Comparison of ENCODE assay signal across 9 mouse cellular contexts in the genomic region with DNA sequence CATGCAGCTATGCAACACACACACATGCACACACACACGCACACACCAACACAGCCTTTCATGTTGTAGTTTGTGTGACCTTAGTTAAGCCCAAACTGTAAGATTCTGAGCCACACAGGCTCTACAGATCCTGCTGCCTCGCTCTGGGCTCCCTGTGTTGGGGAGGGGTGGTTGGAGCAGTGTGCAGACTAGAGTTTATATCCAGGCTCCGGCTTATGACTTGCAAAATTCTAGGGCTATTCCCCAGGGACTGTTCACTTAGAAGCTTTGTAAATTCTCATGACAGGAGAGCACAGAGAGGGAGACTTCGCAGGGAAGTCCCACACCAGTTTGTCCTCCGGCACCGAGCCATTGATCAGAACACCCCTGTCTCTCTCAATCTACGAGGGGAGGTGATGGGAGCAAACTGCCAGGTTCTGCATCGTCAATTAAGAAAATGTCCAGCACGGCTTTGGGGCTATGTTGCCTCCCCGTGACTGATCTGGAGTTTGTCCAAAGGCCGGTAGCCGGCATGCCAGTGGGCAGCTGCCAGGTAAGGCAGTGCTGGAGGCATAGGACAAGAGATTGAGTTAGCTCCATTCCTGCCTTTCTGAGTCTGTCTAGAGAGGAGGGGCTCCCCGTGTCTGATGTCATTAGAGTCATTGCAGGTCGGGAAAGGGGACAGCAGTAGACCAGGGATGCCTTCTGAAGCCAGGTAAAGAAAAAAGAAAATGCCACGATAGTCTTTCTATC. TPM values are rescaled to one million over a fixed set of nuclear protein-coding genes. Genes with fewer than 3 reads are reported as not detected.
DNase-seq lines count a peak whose midpoint lies in the region; ATAC-seq and TF ChIP-seq lines count a peak whose summit lies in the region.
"Had no signal": no experiment of that assay in that cellular context is flagged by ENCODE, and none has a peak within 500 bp of the region (broad histone marks: within the 10 kb centered on the region; RNA-seq: fewer than 3 reads in every experiment).

No protein-coding gene starts in this region.

- no peak for DNase-seq in hindbrain, embryonic 14.5 days (ENCODE audit: low spot score)
- DNase-seq in stomach, postnatal 0 days (ENCODE audit: low spot score), result no peak
- DNase-seq in heart, postnatal 4 days, result peak; percentile 44
- no peak for DNase-seq in layer of hippocampus, postnatal 14 days (ENCODE audit: low spot score in 2 of 2)
- no peak for DNase-seq in thymus, postnatal 25 days

- no peaks in the 10 kb centered on the region for H3K27me3 ChIP-seq in hindbrain, embryonic 12.5 days
- H3K27me3 ChIP-seq in hindbrain, embryonic 14.5 days (ENCODE audit: control insufficient read depth, insufficient read depth, low read length), result no peaks in the 10 kb centered on the region
- H3K27me3 ChIP-seq in stomach, embryonic 16.5 days (ENCODE audit: control insufficient read depth, insufficient read depth, low read length), result no peaks in the 10 kb centered on the region
- H3K27me3 ChIP-seq in stomach, postnatal 0 days (ENCODE audit: control insufficient read depth, insufficient read depth, low read length), result no peaks in the 10 kb centered on the region
- H3K27me3 ChIP-seq: megakaryocyte, embryonic 14.5 days had no signal

- no peak for TF ChIP-seq CTCF in stomach, postnatal 0 days (IDR thresholded peaks at IDR 0.05; ENCODE audit: low read depth)

- H3K4me2 ChIP-seq in hindbrain, embryonic 12.5 days (replicated peaks), result no peak overlapping the region
- no peak overlapping the region for H3K4me2 ChIP-seq in hindbrain, embryonic 14.5 days (replicated peaks)
- H3K4me2 ChIP-seq in stomach, embryonic 16.5 days (ENCODE audit: low read depth, low read length), result no peak overlapping the region
- H3K4me2 ChIP-seq in stomach, postnatal 0 days (replicated peaks; ENCODE audit: low read depth), result no peak overlapping the region
- H3K4me2 ChIP-seq: forebrain, embryonic 12.5 days had no signal

- H3K9ac ChIP-seq in hindbrain, embryonic 12.5 days, result no peak overlapping the region
- no peak overlapping the region for H3K9ac ChIP-seq in hindbrain, embryonic 14.5 days
- H3K9ac ChIP-seq in stomach, embryonic 16.5 days (ENCODE audit: low read length), result no peak overlapping the region
- no peak overlapping the region for H3K9ac ChIP-seq in stomach, postnatal 0 days (ENCODE audit: low read length)
- H3K9ac ChIP-seq: forebrain, embryonic 12.5 days had no signal

- H3K4me1 ChIP-seq in hindbrain, embryonic 12.5 days, result peaks cover 42% of the 10 kb centered on the region
- H3K4me1 ChIP-seq in hindbrain, embryonic 14.5 days (replicated peaks; ENCODE audit: control insufficient read depth, insufficient read depth, low read length), result peaks cover 39% of the 10 kb centered on the region
- peaks cover 4% of the 10 kb centered on the region for H3K4me1 ChIP-seq in stomach, embryonic 16.5 days (ENCODE audit: control insufficient read depth, insufficient read depth, low read length)
- no peaks in the 10 kb centered on the region for H3K4me1 ChIP-seq in stomach, postnatal 0 days (replicated peaks; ENCODE audit: control insufficient read depth, insufficient read depth)
- H3K4me1 ChIP-seq: megakaryocyte, embryonic 14.5 days had no signal

- TF ChIP-seq EP300 in stomach, postnatal 0 days (optimal IDR thresholded peaks at IDR 0.05), result no peak

- H3K36me3 ChIP-seq in hindbrain, embryonic 12.5 days, result no peaks in the 10 kb centered on the region
- no peaks in the 10 kb centered on the region for H3K36me3 ChIP-seq in hindbrain, embryonic 14.5 days (replicated peaks; ENCODE audit: control insufficient read depth, insufficient read depth)
- H3K36me3 ChIP-seq in stomach, embryonic 16.5 days (ENCODE audit: control insufficient read depth, insufficient read depth, low read length), result no peaks in the 10 kb centered on the region
- H3K36me3 ChIP-seq in stomach, postnatal 0 days (ENCODE audit: control insufficient read depth, insufficient read depth, low read length), result no peaks in the 10 kb centered on the region
- H3K36me3 ChIP-seq: forebrain, embryonic 12.5 days had no signal

- ATAC-seq in hindbrain, embryonic 12.5 days (ENCODE audit: low FRiP score), result peak; percentile 30
- ATAC-seq in hindbrain, embryonic 14.5 days (ENCODE audit: low FRiP score), result no peak
- peak; percentile 37; the same call in 1 of the 2 replicates for ATAC-seq in stomach, embryonic 16.5 days (ENCODE audit: insufficient read depth, low FRiP score)
- no peak for ATAC-seq in stomach, postnatal 0 days (ENCODE audit: low FRiP score, low TSS enrichment)

- 61% methylated on average over 15 of the region's 15 CpGs for WGBS in hindbrain, embryonic 12.5 days
- WGBS in hindbrain, embryonic 14.5 days, result 49% methylated on average over 15 of the region's 15 CpGs
- 58% methylated on average over 15 of the region's 15 CpGs for WGBS in stomach, embryonic 16.5 days
- 59% methylated on average over 15 of the region's 15 CpGs for WGBS in stomach, postnatal 0 days

- no peaks in the 10 kb centered on the region for H3K9me3 ChIP-seq in hindbrain, embryonic 12.5 days (replicated peaks)
- H3K9me3 ChIP-seq in hindbrain, embryonic 14.5 days (ENCODE audit: control insufficient read depth, low read length), result no peaks in the 10 kb centered on the region
- no peaks in the 10 kb centered on the region for H3K9me3 ChIP-seq in stomach, embryonic 16.5 days (replicated peaks; ENCODE audit: control insufficient read depth, low read length)
- H3K9me3 ChIP-seq in stomach, postnatal 0 days (ENCODE audit: control insufficient read depth, low read length), result no peaks in the 10 kb centered on the region
- H3K9me3 ChIP-seq: forebrain, embryonic 12.5 days; megakaryocyte, embryonic 14.5 days had no signal

- no peak overlapping the region for H3K4me3 ChIP-seq in hindbrain, embryonic 12.5 days
- no peak overlapping the region for H3K4me3 ChIP-seq in hindbrain, embryonic 14.5 days (replicated peaks; ENCODE audit: low read length)
- no peak overlapping the region for H3K4me3 ChIP-seq in stomach, embryonic 16.5 days (replicated peaks; ENCODE audit: low read length)
- H3K4me3 ChIP-seq in stomach, postnatal 0 days (ENCODE audit: low read depth, low read length), result no peak overlapping the region
- H3K4me3 ChIP-seq: forebrain, embryonic 12.5 days; megakaryocyte, embryonic 14.5 days had no signal

- H3K27ac ChIP-seq in hindbrain, embryonic 12.5 days, result no peak overlapping the region; the same call in 1 of the 2 replicates
- H3K27ac ChIP-seq in hindbrain, embryonic 14.5 days, result no peak overlapping the region
- no peak overlapping the region for H3K27ac ChIP-seq in stomach, embryonic 16.5 days (ENCODE audit: low read length)
- H3K27ac ChIP-seq in stomach, postnatal 0 days (replicated peaks), result no peak overlapping the region
- H3K27ac ChIP-seq: forebrain, embryonic 12.5 days had no signal

RNA-seq across cellular contexts. Expression of a gene that starts 54.6 kb away (rescaled TPM):
- 45.1 and 49.1 TPM in 2 replicates for polyA plus RNA-seq in hindbrain, embryonic 12.5 days (2016; fragmentation: Nextera tagmentation; extraction: Ambion mirVana)
- 35.6 and 43.0 TPM in 2 replicates for polyA plus RNA-seq in hindbrain, embryonic 14.5 days (2014; fragmentation: Nextera tagmentation; extraction: Ambion mirVana)
- 14.9 and 17.2 TPM in 2 replicates for polyA plus RNA-seq in stomach, embryonic 16.5 days (2015; fragmentation: Nextera tagmentation; extraction: Ambion mirVana)
- 4.3 and 5.0 TPM in 2 replicates for polyA plus RNA-seq in stomach, postnatal 0 days (2015; fragmentation: Nextera tagmentation; extraction: Ambion mirVana)
- total RNA-seq in heart, postnatal 4 days (2021), result 10 to 100 TPM; 17.3 to 18.5 TPM
- 10 to 100 TPM; 49.4 to 49.5 TPM for total RNA-seq in layer of hippocampus, postnatal 14 days (2021)

Comparison
In these comparisons a context has a peak if more than half of its experiments do, and no peak if none do; other contexts are left out.
1. ATAC-seq: peak in hindbrain, embryonic 12.5 days (single experiment) and stomach, embryonic 16.5 days (single experiment); none in hindbrain, embryonic 14.5 days (single experiment) and stomach, postnatal 0 days (single experiment).